Mouse (Mus musculus): ENCODE results near the gene Ehd4. TPM values are rescaled to one million over a fixed set of nuclear protein-coding genes. Genes with fewer than 3 reads are reported as not detected.

Ehd4 gene
- total RNA-seq (2021) = 100 to 1,000 TPM; 130 to 134 TPM
- long read RNA-seq, experiment 1, transcript Ehd4-201 (6 exons, 3,730 nt) = major isoform, 312 of 339 reads
- long read RNA-seq, experiment 1, partial matches to known transcripts = 3 of 339 reads
- long read RNA-seq, experiment 1, other reads (novel, unspliced or antisense) = 24 of 339 reads
- long read RNA-seq, experiment 2, transcript Ehd4-201 (6 exons, 3,730 nt) = major isoform, 285 of 312 reads
- long read RNA-seq, experiment 2, partial matches to known transcripts = 6 of 312 reads
- long read RNA-seq, experiment 2, other reads (novel, unspliced or antisense) = 21 of 312 reads

GRCm38 (mm10) chr2:120154361-120154894 is at the start of gene Ehd4:
TSS of gene Ehd4 (minus strand) at chr2:120154606.
- peak; percentile 99 for DNase-seq

GRCm38 (mm10) chr2:120203742-120204141 is 49.3 kb upstream of the Ehd4 start:
- no peak for DNase-seq

- no peak for DNase-seq
Measured at GRCm38 (mm10) chr2:120200077-120200476, 45.7 kb upstream of the Ehd4 start.

GRCm38 (mm10) chr2:120188174-120188573 is 33.8 kb upstream of the Ehd4 start:
- no peak for DNase-seq

- DNase-seq = no peak
Measured at GRCm38 (mm10) chr2:120187583-120187982, 33.2 kb upstream of the Ehd4 start.

GRCm38 (mm10) chr2:120185527-120186276 is 31.3 kb upstream of the Ehd4 start:
- DNase-seq = no peak

- DNase-seq = no peak
Measured at GRCm38 (mm10) chr2:120178936-120179335, 24.5 kb upstream of the Ehd4 start.

- DNase-seq = peak; percentile 74
Measured at GRCm38 (mm10) chr2:120173718-120174117, 19.3 kb upstream of the Ehd4 start.

- DNase-seq = no peak
Measured at GRCm38 (mm10) chr2:120171362-120171761, 17.0 kb upstream of the Ehd4 start.

- DNase-seq = peak; percentile 36
Measured at GRCm38 (mm10) chr2:120170726-120171125, 16.3 kb upstream of the Ehd4 start.

GRCm38 (mm10) chr2:120169382-120169781 is 15.0 kb upstream of the Ehd4 start:
- no peak for DNase-seq

- no peak for DNase-seq
Measured at GRCm38 (mm10) chr2:120167763-120168162, 13.4 kb upstream of the Ehd4 start.

GRCm38 (mm10) chr2:120165474-120165873 is 11.1 kb upstream of the Ehd4 start:
- no peak for DNase-seq

- peak; percentile 27 for DNase-seq
Measured at GRCm38 (mm10) chr2:120159434-120159833, 5.0 kb upstream of the Ehd4 start.

GRCm38 (mm10) chr2:120158846-120159245 is 4.4 kb upstream of the Ehd4 start:
- no peak for DNase-seq

GRCm38 (mm10) chr2:120158016-120158415 is 3.6 kb upstream of the Ehd4 start:
- no peak for DNase-seq

GRCm38 (mm10) chr2:120157606-120158005 is 3.2 kb upstream of the Ehd4 start:
- no peak for DNase-seq

- no peak for DNase-seq
Measured at GRCm38 (mm10) chr2:120153586-120154360, 633 bp downstream of the Ehd4 start.

- DNase-seq = no peak
Measured at GRCm38 (mm10) chr2:120150571-120150970, 3.8 kb downstream of the Ehd4 start.

GRCm38 (mm10) chr2:120149634-120150033 is 4.8 kb downstream of the Ehd4 start:
- DNase-seq = no peak

GRCm38 (mm10) chr2:120147999-120148398 is 6.4 kb downstream of the Ehd4 start:
- DNase-seq = no peak

- DNase-seq = no peak
Measured at GRCm38 (mm10) chr2:120147364-120147763, 7.0 kb downstream of the Ehd4 start.

GRCm38 (mm10) chr2:120146543-120146942 is 7.9 kb downstream of the Ehd4 start:
- no peak for DNase-seq

Data from gastrocnemius, postnatal 10 days (tissue).